Mouse (Mus musculus): ENCODE results near the gene Pcnx. TPM values are rescaled to one million over a fixed set of nuclear protein-coding genes. Genes with fewer than 3 reads are reported as not detected.
"Not testable (repeated sequence)": the region's sequence is repeated elsewhere in the genome, so short reads cannot be mapped to it uniquely, and the experiment has no call there.

The Pcnx gene
- total RNA-seq, 2 experiments from 2014 or later = 93.8 to 110 TPM

- DNase-seq (ENCODE audit: extremely low spot score in 1 of 2, low spot score in 1 of 2) = no peak
Observed at GRCm38 (mm10) chr12:81943331-81944062, 83.7 kb downstream of the Pcnx start.

- DNase-seq (ENCODE audit: extremely low spot score in 1 of 2, low spot score in 1 of 2) = no peak
Observed at GRCm38 (mm10) chr12:81949026-81949425, 89.2 kb downstream of the Pcnx start.

- no peak for DNase-seq (ENCODE audit: extremely low spot score in 1 of 2, low spot score in 1 of 2)
Observed at GRCm38 (mm10) chr12:81950016-81950415, 90.2 kb downstream of the Pcnx start.

GRCm38 (mm10) chr12:81958351-81958750 is 98.5 kb downstream of the Pcnx start:
- no peak for DNase-seq (ENCODE audit: extremely low spot score in 1 of 2, low spot score in 1 of 2)

GRCm38 (mm10) chr12:81965416-81965815 is 105.6 kb downstream of the Pcnx start:
- no peak for DNase-seq (ENCODE audit: extremely low spot score in 1 of 2, low spot score in 1 of 2)

GRCm38 (mm10) chr12:81971042-81971883 is 111.4 kb downstream of the Pcnx start:
- DNase-seq (ENCODE audit: extremely low spot score in 1 of 2, low spot score in 1 of 2) = no peak

GRCm38 (mm10) chr12:81971884-81972362 is 112.1 kb downstream of the Pcnx start:
- DNase-seq (ENCODE audit: extremely low spot score in 1 of 2, low spot score in 1 of 2) = no peak

GRCm38 (mm10) chr12:81974806-81975205 is 115.0 kb downstream of the Pcnx start:
- DNase-seq (ENCODE audit: extremely low spot score in 1 of 2, low spot score in 1 of 2) = peak in 1 of 2 experiments; percentile 29

- DNase-seq (ENCODE audit: extremely low spot score in 1 of 2, low spot score in 1 of 2) = no peak
Observed at GRCm38 (mm10) chr12:81977346-81977745, 117.5 kb downstream of the Pcnx start.

- DNase-seq (ENCODE audit: extremely low spot score in 1 of 2, low spot score in 1 of 2) = no peak
Observed at GRCm38 (mm10) chr12:81979312-81979711, 119.5 kb downstream of the Pcnx start.

- no peak for DNase-seq (ENCODE audit: extremely low spot score in 1 of 2, low spot score in 1 of 2)
Observed at GRCm38 (mm10) chr12:81992106-81992505, 132.3 kb downstream of the Pcnx start.

- no peak for DNase-seq (ENCODE audit: extremely low spot score in 1 of 2, low spot score in 1 of 2)
Observed at GRCm38 (mm10) chr12:81992996-81993395, 133.2 kb downstream of the Pcnx start.

GRCm38 (mm10) chr12:81994911-81995667 is 135.3 kb downstream of the Pcnx start:
- DNase-seq (ENCODE audit: extremely low spot score in 1 of 2, low spot score in 1 of 2) = no peak

GRCm38 (mm10) chr12:81996679-81997362 is 137.0 kb downstream of the Pcnx start:
- no peak for DNase-seq (ENCODE audit: extremely low spot score in 1 of 2, low spot score in 1 of 2)

- DNase-seq (ENCODE audit: extremely low spot score in 1 of 2, low spot score in 1 of 2) = no peak
Observed at GRCm38 (mm10) chr12:81997497-81997896, 137.7 kb downstream of the Pcnx start.

GRCm38 (mm10) chr12:82002697-82003096 is 142.9 kb downstream of the Pcnx start:
- DNase-seq (ENCODE audit: extremely low spot score in 1 of 2, low spot score in 1 of 2) = not testable (repeated sequence)

GRCm38 (mm10) chr12:82025901-82026633 is 166.2 kb downstream of the Pcnx start:
- DNase-seq (ENCODE audit: extremely low spot score in 1 of 2, low spot score in 1 of 2) = not testable (repeated sequence)

GRCm38 (mm10) chr12:82033524-82033923 is 173.7 kb downstream of the Pcnx start:
- DNase-seq (ENCODE audit: extremely low spot score in 1 of 2, low spot score in 1 of 2) = not testable (repeated sequence)

GRCm38 (mm10) chr12:82033973-82034372 is 174.2 kb downstream of the Pcnx start:
- DNase-seq (ENCODE audit: extremely low spot score in 1 of 2, low spot score in 1 of 2) = not testable (repeated sequence)

Measured in layer of hippocampus, postnatal 25 days (tissue).